Comparison of ENCODE assay signal across 10 mouse cellular contexts in genomic region chr11:115901338-115902161, GRCm38 (mm10). TPM values are rescaled to one million over a fixed set of nuclear protein-coding genes. Genes with fewer than 3 reads are reported as not detected.
DNase-seq lines count a peak whose midpoint lies in the region; ATAC-seq and TF ChIP-seq lines count a peak whose summit lies in the region.
"Had no signal": no experiment of that assay in that cellular context is flagged by ENCODE, and none has a peak within 500 bp of the region (broad histone marks: within the 10 kb centered on the region; RNA-seq: fewer than 3 reads in every experiment).

No protein-coding gene starts in this region.

- peaks cover 12% of the 10 kb centered on the region for H3K36me3 ChIP-seq in heart, embryonic 10.5 days
- peaks cover 0 to 33% of the 10 kb centered on the region in 2 experiments; a peak in 2 of 4 replicates for H3K36me3 ChIP-seq in MEL (ENCODE audit: control insufficient read depth in 1 of 2, insufficient read depth in 2 of 2, low read length in 2 of 2)
- H3K36me3 ChIP-seq in heart, embryonic 13.5 days: peaks cover 22% of the 10 kb centered on the region
- peaks cover 24% of the 10 kb centered on the region for H3K36me3 ChIP-seq in hindbrain, embryonic 13.5 days

- peak; percentile 99 to 100 for TF ChIP-seq EP300 in MEL (IDR thresholded peaks at IDR 0.05; ENCODE audit: low read depth in 1 of 2, low read length in 2 of 2)

- H3K9ac ChIP-seq in MEL (ENCODE audit: control insufficient read depth, low read depth, low read length, poor library complexity, severe bottlenecking): peak overlapping the region; percentile 74
- peak overlapping the region; percentile 73 for H3K9ac ChIP-seq in heart, embryonic 13.5 days
- no peak overlapping the region for H3K9ac ChIP-seq in hindbrain, embryonic 13.5 days

- WGBS in heart, embryonic 10.5 days: 57% methylated on average over 9 of the region's 9 CpGs
- WGBS in heart, embryonic 13.5 days: 59% methylated on average over 9 of the region's 9 CpGs
- 90% methylated on average over 9 of the region's 9 CpGs for WGBS in hindbrain, embryonic 13.5 days

- H3K79me2 ChIP-seq in MEL (ENCODE audit: control insufficient read depth, insufficient read depth, low read length, poor library complexity): peaks cover 34% of the 10 kb centered on the region

- H3K27ac ChIP-seq in heart, embryonic 10.5 days: peak overlapping the region; percentile 92
- peak overlapping the region; percentile 98 for H3K27ac ChIP-seq in MEL (ENCODE audit: control insufficient read depth, low read depth, low read length)
- H3K27ac ChIP-seq in heart, embryonic 13.5 days (replicated peaks): peak overlapping the region; percentile 99
- no peak overlapping the region for H3K27ac ChIP-seq in hindbrain, embryonic 13.5 days

- no peak for TF ChIP-seq CTCF in MEL (IDR thresholded peaks at IDR 0.05 in 2 of 3, conservative IDR thresholded peaks at IDR 0.05 in 1 of 3; ENCODE audit: control insufficient read depth in 1 of 3, insufficient read depth in 1 of 3, low read depth in 2 of 3, low read length in 3 of 3, poor library complexity in 1 of 3, severe bottlenecking in 1 of 3)

- peak overlapping the region; percentile 74 for H3K4me2 ChIP-seq in heart, embryonic 13.5 days
- H3K4me2 ChIP-seq in hindbrain, embryonic 13.5 days: no peak overlapping the region

- H3K27me3 ChIP-seq in heart, embryonic 10.5 days (ENCODE audit: insufficient read depth, poor library complexity, severe bottlenecking): no peaks in the 10 kb centered on the region
- no peaks in the 10 kb centered on the region for H3K27me3 ChIP-seq in MEL (ENCODE audit: control insufficient read depth in 1 of 2, insufficient read depth in 2 of 2, low read length in 2 of 2)
- H3K27me3 ChIP-seq in heart, embryonic 13.5 days (replicated peaks): no peaks in the 10 kb centered on the region
- no peaks in the 10 kb centered on the region for H3K27me3 ChIP-seq in hindbrain, embryonic 13.5 days

- ATAC-seq in heart, embryonic 13.5 days (ENCODE audit: extremely low read depth, insufficient number of reproducible peaks, low FRiP score, low TSS enrichment): no peak
- peak; percentile 41 for ATAC-seq in megakaryocyte progenitor cell, adult 5-6 weeks (replicated peaks; ENCODE audit: poor library complexity)
- no peak for ATAC-seq in hindbrain, embryonic 13.5 days (ENCODE audit: low FRiP score)

- peak; percentile 91 for DNase-seq in heart, embryonic 10.5 days (ENCODE audit: low spot score)
- no peak for DNase-seq in heart, adult 8-10 months (ENCODE audit: low spot score)
- peak; percentile 98 for DNase-seq in MEL (ENCODE audit: low read depth, low spot score)
- DNase-seq in layer of hippocampus, adult 8-10 months (ENCODE audit: low spot score in 2 of 2): no peak
- no peak for DNase-seq in urinary bladder, postnatal 10 days (ENCODE audit: low spot score)
- DNase-seq: adrenal gland, postnatal 10 days; retina, postnatal 1 day had no signal

- H3K4me1 ChIP-seq in heart, embryonic 10.5 days: peaks cover 84% of the 10 kb centered on the region
- H3K4me1 ChIP-seq in MEL (ENCODE audit: control insufficient read depth in 1 of 2, insufficient read depth in 2 of 2, low read length in 2 of 2): peaks cover 20 to 40% of the 10 kb centered on the region in 2 experiments
- H3K4me1 ChIP-seq in heart, embryonic 13.5 days: peaks cover 83% of the 10 kb centered on the region
- peaks cover 44% of the 10 kb centered on the region for H3K4me1 ChIP-seq in hindbrain, embryonic 13.5 days (replicated peaks)

- no peak for TF ChIP-seq RAD21 in MEL (IDR thresholded peaks at IDR 0.05; ENCODE audit: low read depth, low read length)

- H3K9me3 ChIP-seq in heart, embryonic 10.5 days: no peaks in the 10 kb centered on the region
- H3K9me3 ChIP-seq in MEL (replicated peaks; ENCODE audit: insufficient read depth, low read length): no peaks in the 10 kb centered on the region
- no peaks in the 10 kb centered on the region for H3K9me3 ChIP-seq in heart, embryonic 13.5 days
- no peaks in the 10 kb centered on the region for H3K9me3 ChIP-seq in hindbrain, embryonic 13.5 days

- peak overlapping the region; percentile 51 for H3K4me3 ChIP-seq in heart, embryonic 10.5 days
- peak overlapping the region; percentile 68 to 69 for H3K4me3 ChIP-seq in MEL (ENCODE audit: control insufficient read depth in 1 of 2, insufficient read depth in 1 of 2, low read depth in 2 of 2, low read length in 2 of 2)
- H3K4me3 ChIP-seq in heart, embryonic 13.5 days: peak overlapping the region; percentile 52
- H3K4me3 ChIP-seq in hindbrain, embryonic 13.5 days: no peak overlapping the region

- TF ChIP-seq POLR2A in MEL (IDR thresholded peaks at IDR 0.05; ENCODE audit: control insufficient read depth in 1 of 2, insufficient read depth in 1 of 2, low read depth in 1 of 2, low read length in 2 of 2, poor library complexity in 1 of 2): peak; percentile 74 to 92

TF ChIP-seq in MEL, 35 proteins besides CTCF, POLR2A, EP300 and RAD21 (continues in another document):
- TF ChIP-seq ZC3H11A (IDR thresholded peaks at IDR 0.05; ENCODE audit: low read depth, low read length) (no peak), CHD1 (IDR thresholded peaks at IDR 0.05; ENCODE audit: low read depth, low read length) (peak; percentile 88; the same call in 1 of the 2 replicates), TBP (IDR thresholded peaks at IDR 0.05; ENCODE audit: low read depth, low read length) (peak; percentile 92)

RNA-seq across cellular contexts. Expression of gene Smim5, which starts 1.8 kb away (rescaled TPM):
- 13.7 and 17.9 TPM in 2 replicates for polyA plus RNA-seq in heart, embryonic 10.5 days (2016; fragmentation: Nextera tagmentation; extraction: Ambion mirVana)
- total RNA-seq in heart, adult 8-10 months (2022): 10 to 100 TPM; 11.0 to 28.2 (median 14.6) TPM
- total RNA-seq in MEL (2012; rRNA removed): 24.9 and 41.0 TPM in 2 replicates
- polyA plus RNA-seq in MEL (2012; ENCODE audit: insufficient read depth in 1 of 2, insufficient read length in 2 of 2, low read depth in 1 of 2, low replicate concordance in 2 of 2, missing spikeins in 1 of 2): 10 to 100 TPM in 1 of 2 experiments, not detected in 1; 24.8 TPM
- 20.0 and 24.2 TPM in 2 replicates for polyA plus RNA-seq in heart, embryonic 13.5 days (2015; fragmentation: Nextera tagmentation; extraction: Ambion mirVana)
- total RNA-seq in megakaryocyte progenitor cell, adult 5-6 weeks (2015): 4.9 and 8.7 TPM in 2 replicates
- 2.8 and 8.2 TPM in 2 replicates for total RNA-seq in megakaryocyte progenitor cell, adult 5-6 weeks (2017)
- under 1 TPM; 0.57 to 0.96 (median 0.66) TPM for total RNA-seq in layer of hippocampus, adult 8-10 months (2022)
- polyA plus RNA-seq in hindbrain, embryonic 13.5 days (2015; fragmentation: Nextera tagmentation; extraction: Ambion mirVana): 2.0 and 2.7 TPM in 2 replicates

RNA-seq across cellular contexts. Expression of gene Smim6, which starts 10.3 kb away (rescaled TPM):
- polyA plus RNA-seq in heart, embryonic 10.5 days (2016; fragmentation: Nextera tagmentation; extraction: Ambion mirVana): 1.6 and 1.7 TPM in 2 replicates
- not detected for total RNA-seq in heart, adult 8-10 months (2022)
- 1.2 and 1.3 TPM in 2 replicates for total RNA-seq in MEL (2012; rRNA removed)
- 1 to 10 TPM in 1 of 2 experiments, not detected in 1; 3.8 TPM for polyA plus RNA-seq in MEL (2012; ENCODE audit: insufficient read depth in 1 of 2, insufficient read length in 2 of 2, low read depth in 1 of 2, low replicate concordance in 2 of 2, missing spikeins in 1 of 2)
- polyA plus RNA-seq in heart, embryonic 13.5 days (2015; fragmentation: Nextera tagmentation; extraction: Ambion mirVana): 1.4 TPM in 2 replicates
- total RNA-seq in megakaryocyte progenitor cell, adult 5-6 weeks (2015): 0.57 and 1.0 TPM in 2 replicates
- total RNA-seq in megakaryocyte progenitor cell, adult 5-6 weeks (2017): 0.37 and 1.2 TPM in 2 replicates
- total RNA-seq in layer of hippocampus, adult 8-10 months (2022): not detected
- polyA plus RNA-seq in hindbrain, embryonic 13.5 days (2015; fragmentation: Nextera tagmentation; extraction: Ambion mirVana): 0.88 and 1.0 TPM in 2 replicates

RNA-seq across cellular contexts. Expression of gene Sap30bp, which starts 31.5 kb away (rescaled TPM):
- 29.4 and 35.8 TPM in 2 replicates for polyA plus RNA-seq in heart, embryonic 10.5 days (2016; fragmentation: Nextera tagmentation; extraction: Ambion mirVana)
- 10 to 100 TPM; 14.7 to 21.3 (median 16.2) TPM for total RNA-seq in heart, adult 8-10 months (2022)
- 51.6 and 69.2 TPM in 2 replicates for total RNA-seq in MEL (2012; rRNA removed)
- 10 to 100 TPM in 1 of 2 experiments, not detected in 1; 49.1 TPM for polyA plus RNA-seq in MEL (2012; ENCODE audit: insufficient read depth in 1 of 2, insufficient read length in 2 of 2, low read depth in 1 of 2, low replicate concordance in 2 of 2, missing spikeins in 1 of 2)
- polyA plus RNA-seq in heart, embryonic 13.5 days (2015; fragmentation: Nextera tagmentation; extraction: Ambion mirVana): 23.3 and 24.8 TPM in 2 replicates
- 19.1 and 24.5 TPM in 2 replicates for total RNA-seq in megakaryocyte progenitor cell, adult 5-6 weeks (2015)
- total RNA-seq in megakaryocyte progenitor cell, adult 5-6 weeks (2017): 155 and 199 TPM in 2 replicates
- total RNA-seq in layer of hippocampus, adult 8-10 months (2022): 10 to 100 TPM; 39.7 to 60.3 (median 44.3) TPM
- polyA plus RNA-seq in hindbrain, embryonic 13.5 days (2015; fragmentation: Nextera tagmentation; extraction: Ambion mirVana): 49.9 and 55.3 TPM in 2 replicates

RNA-seq across cellular contexts. Expression of gene Recql5, which starts 31.7 kb away (rescaled TPM):
- 20.4 and 22.3 TPM in 2 replicates for polyA plus RNA-seq in heart, embryonic 10.5 days (2016; fragmentation: Nextera tagmentation; extraction: Ambion mirVana)
- total RNA-seq in heart, adult 8-10 months (2022): 10 to 100 TPM in 1 of 4 experiments, 1 to 10 TPM in 3; 6.8 to 14.7 (median 8.2) TPM
- 16.7 and 20.3 TPM in 2 replicates for total RNA-seq in MEL (2012; rRNA removed)
- polyA plus RNA-seq in MEL (2012; ENCODE audit: insufficient read depth in 1 of 2, insufficient read length in 2 of 2, low read depth in 1 of 2, low replicate concordance in 2 of 2, missing spikeins in 1 of 2): 10 to 100 TPM in 1 of 2 experiments, not detected in 1; 21.5 TPM
- polyA plus RNA-seq in heart, embryonic 13.5 days (2015; fragmentation: Nextera tagmentation; extraction: Ambion mirVana): 11.6 and 12.7 TPM in 2 replicates
- total RNA-seq in megakaryocyte progenitor cell, adult 5-6 weeks (2015): 12.3 and 23.3 TPM in 2 replicates
- total RNA-seq in megakaryocyte progenitor cell, adult 5-6 weeks (2017): 16.0 and 17.7 TPM in 2 replicates
- total RNA-seq in layer of hippocampus, adult 8-10 months (2022): 10 to 100 TPM; 27.4 to 32.5 (median 30.3) TPM
- 25.0 and 25.9 TPM in 2 replicates for polyA plus RNA-seq in hindbrain, embryonic 13.5 days (2015; fragmentation: Nextera tagmentation; extraction: Ambion mirVana)

RNA-seq across cellular contexts. Expression of gene Myo15b, which starts 43.3 kb away (rescaled TPM):
- 0.23 and 0.31 TPM in 2 replicates for polyA plus RNA-seq in heart, embryonic 10.5 days (2016; fragmentation: Nextera tagmentation; extraction: Ambion mirVana)
- under 1 TPM in 1 of 4 experiments, not detected in 3; 0.06 TPM for total RNA-seq in heart, adult 8-10 months (2022)
- total RNA-seq in MEL (2012; rRNA removed): 1.3 and 1.5 TPM in 2 replicates
- polyA plus RNA-seq in MEL (2012; ENCODE audit: insufficient read depth in 1 of 2, insufficient read length in 2 of 2, low read depth in 1 of 2, low replicate concordance in 2 of 2, missing spikeins in 1 of 2): 1 to 10 TPM in 1 of 2 experiments, not detected in 1; 3.2 TPM
- polyA plus RNA-seq in heart, embryonic 13.5 days (2015; fragmentation: Nextera tagmentation; extraction: Ambion mirVana): 0.17 and 0.27 TPM in 2 replicates
- total RNA-seq in megakaryocyte progenitor cell, adult 5-6 weeks (2015): 2.6 and 5.5 TPM in 2 replicates
- total RNA-seq in megakaryocyte progenitor cell, adult 5-6 weeks (2017): 1.6 and 5.1 TPM in 2 replicates
- 1 to 10 TPM in 1 of 4 experiments, under 1 TPM in 3; 0.11 to 1.2 (median 0.56) TPM for total RNA-seq in layer of hippocampus, adult 8-10 months (2022)
- not detected in 2 replicates for polyA plus RNA-seq in hindbrain, embryonic 13.5 days (2015; fragmentation: Nextera tagmentation; extraction: Ambion mirVana)

Comparison
In these comparisons a context has a peak if more than half of its experiments do, and no peak if none do; other contexts are left out.
1. DNase-seq: peak in heart, embryonic 10.5 days (single experiment) and MEL (single experiment); none in heart, adult 8-10 months (single experiment), layer of hippocampus, adult 8-10 months (0 of 2) and urinary bladder, postnatal 10 days (single experiment).